Mouse (Mus musculus) hindbrain, embryonic 10.5 days (tissue): Measurements from ENCODE around the gene Eif2d. TPM values are rescaled to one million over a fixed set of nuclear protein-coding genes. Genes with fewer than 3 reads are reported as not detected.

Experiments used
- DNase-seq: peaks from one replicate; pipeline ENCODE4 v3.0.0-alpha.2; 2017; ENCODE audit warnings: low spot score
- H3K27ac ChIP-seq: fragments of 300-500 bp; sonication (generic); 2 replicates; pipeline ENCODE4 v1.5.1; 2016; ENCODE audit warnings: mild to moderate bottlenecking, moderate library complexity
- H3K27me3 ChIP-seq: fragments of 300-500 bp; sonication (generic); 2 replicates; pipeline ENCODE4 v1.6.1; 2016; ENCODE audit warnings: mild to moderate bottlenecking; ENCODE audit not compliant: poor library complexity, insufficient read depth, severe bottlenecking
- H3K36me3 ChIP-seq: fragments of 300-500 bp; sonication (generic); 2 replicates; pipeline ENCODE4 v1.6.1; 2016; ENCODE audit warnings: mild to moderate bottlenecking, moderate library complexity
- H3K4me1 ChIP-seq: fragments of 300-500 bp; sonication (generic); replicated peaks from 2 replicates; pipeline ENCODE4 v1.6.1; 2016; ENCODE audit warnings: mild to moderate bottlenecking
- H3K4me3 ChIP-seq: fragments of 300-500 bp; sonication (generic); 2 replicates; pipeline ENCODE4 v1.5.1; 2016; ENCODE audit warnings: mild to moderate bottlenecking, moderate library complexity
- H3K9me3 ChIP-seq: fragments of 300-500 bp; sonication (generic); 2 replicates; pipeline ENCODE4 v1.6.1; 2016; ENCODE audit warnings: mild to moderate bottlenecking, moderate library complexity
- WGBS: fragments of 180-500 bp; shearing (Covaris S2); methylation state at CpG from one replicate; pipeline ENCODE4 v1.1.7; 2016; 5-methylcytosine and 5-hydroxymethylcytosine counted together
- polyA plus RNA-seq: library from polyadenylated mRNA; unstranded; fragments of >200 nt; fragmentation: Nextera tagmentation; extraction: Ambion mirVana; gene quantifications from 2 replicates; pipeline ENCODE4 v1.2.1, GENCODE M21; 2016

The Eif2d gene
- polyA plus RNA-seq, 1 experiment from 2014 or later: 53.9 TPM

- Histone ChIP-seq H3K9me3 (no peaks in the 10 kb centered on the region), H3K27ac (no peak overlapping the region), H3K36me3 (peaks cover 73% of the 10 kb centered on the region), H3K27me3 (no peaks in the 10 kb centered on the region), H3K4me1 (0 out of 2 replicates have a peak, but pooled peaks cover 3% of the 10 kb centered on the region), H3K4me3 (no peak overlapping the region)
- DNase-seq: no peak
- 91% methylated on average over 5 of the region's 5 CpGs for WGBS
These were observed 25.1 kb downstream of the Eif2d start for GRCm38 (mm10) chr1:131178083-131178482.

GRCm38 (mm10) chr1:131180386-131180785 lies 27.4 kb downstream of the Eif2d start:
- no peak for DNase-seq

GRCm38 (mm10) chr1:131181642-131182527 lies 28.9 kb downstream of the Eif2d start:
- peaks cover 35% of the 10 kb centered on the region for H3K36me3 ChIP-seq
- H3K27ac ChIP-seq: no peak overlapping the region
- 0 out of 2 replicates have a peak, but pooled peaks cover 3% of the 10 kb centered on the region for H3K4me1 ChIP-seq
- H3K27me3 ChIP-seq: no peaks in the 10 kb centered on the region
- WGBS: 70% methylated on average over 9 of the region's 9 CpGs
- DNase-seq: peak; percentile 70
- no peak overlapping the region for H3K4me3 ChIP-seq
- no peaks in the 10 kb centered on the region for H3K9me3 ChIP-seq

More at GRCm38 (mm10) chr1:131180386-131180785, 27.4 kb downstream of the Eif2d start:
- Histone ChIP-seq H3K9me3 (no peaks in the 10 kb centered on the region), H3K36me3 (peaks cover 50% of the 10 kb centered on the region), H3K27ac (no peak overlapping the region), H3K27me3 (no peaks in the 10 kb centered on the region), H3K4me3 (no peak overlapping the region), H3K4me1 (0 out of 2 replicates have a peak, but pooled peaks cover 3% of the 10 kb centered on the region)
- WGBS: 94% methylated on average over 7 of the region's 7 CpGs

GRCm38 (mm10) chr1:131183201-131183600 lies 30.2 kb downstream of the Eif2d start:
- 86% methylated on average over 7 of the region's 7 CpGs for WGBS
- Histone ChIP-seq H3K27me3 (no peaks in the 10 kb centered on the region), H3K9me3 (no peaks in the 10 kb centered on the region), H3K27ac (no peak overlapping the region), H3K4me3 (no peak overlapping the region), H3K4me1 (no peaks in the 10 kb centered on the region), H3K36me3 (peaks cover 22% of the 10 kb centered on the region)
- DNase-seq: no peak

GRCm38 (mm10) chr1:131184253-131184955 lies 31.4 kb downstream of the Eif2d start:
- Histone ChIP-seq H3K36me3 (peaks cover 13% of the 10 kb centered on the region), H3K9me3 (no peaks in the 10 kb centered on the region), H3K27me3 (no peaks in the 10 kb centered on the region), H3K4me3 (no peak overlapping the region), H3K27ac (no peak overlapping the region), H3K4me1 (no peaks in the 10 kb centered on the region)
- DNase-seq: no peak
- 89% methylated on average over 9 of the region's 9 CpGs for WGBS

GRCm38 (mm10) chr1:131184956-131185660 lies 32.1 kb downstream of the Eif2d start:
- 85% methylated on average over 8 of the region's 8 CpGs for WGBS
- no peak for DNase-seq

GRCm38 (mm10) chr1:131185821-131186506 lies 33.0 kb downstream of the Eif2d start:
- 89% methylated on average over 13 of the region's 13 CpGs for WGBS
- H3K9me3 ChIP-seq: no peaks in the 10 kb centered on the region
- H3K36me3 ChIP-seq: no peaks in the 10 kb centered on the region
- H3K4me1 ChIP-seq: no peaks in the 10 kb centered on the region
- H3K4me3 ChIP-seq: no peak overlapping the region
- no peak for DNase-seq
- no peak overlapping the region for H3K27ac ChIP-seq
- no peaks in the 10 kb centered on the region for H3K27me3 ChIP-seq

More at GRCm38 (mm10) chr1:131184956-131185660, 32.1 kb downstream of the Eif2d start:
- Histone ChIP-seq H3K36me3 (peaks cover 6% of the 10 kb centered on the region; the same call in 1 of the 2 replicates), H3K27me3 (no peaks in the 10 kb centered on the region), H3K27ac (no peak overlapping the region), H3K9me3 (no peaks in the 10 kb centered on the region), H3K4me3 (no peak overlapping the region), H3K4me1 (no peaks in the 10 kb centered on the region)

- no peaks in the 10 kb centered on the region for H3K4me1 ChIP-seq
These were observed 34.0 kb downstream of the Eif2d start for GRCm38 (mm10) chr1:131186995-131187394.

GRCm38 (mm10) chr1:131187856-131188255 lies 34.9 kb downstream of the Eif2d start:
- Histone ChIP-seq H3K27me3 (no peaks in the 10 kb centered on the region), H3K4me3 (no peak overlapping the region), H3K27ac (no peak overlapping the region), H3K9me3 (no peaks in the 10 kb centered on the region), H3K4me1 (no peaks in the 10 kb centered on the region), H3K36me3 (no peaks in the 10 kb centered on the region)
- 88% methylated on average over 5 of the region's 5 CpGs for WGBS
- DNase-seq: no peak

More at GRCm38 (mm10) chr1:131186995-131187394, 34.0 kb downstream of the Eif2d start:
- WGBS: 83% methylated on average over 6 of the region's 6 CpGs
- H3K4me3 ChIP-seq: no peak overlapping the region
- H3K36me3 ChIP-seq: no peaks in the 10 kb centered on the region
- no peak overlapping the region for H3K27ac ChIP-seq
- no peak for DNase-seq
- H3K27me3 ChIP-seq: no peaks in the 10 kb centered on the region
- no peaks in the 10 kb centered on the region for H3K9me3 ChIP-seq

- H3K9me3 ChIP-seq: no peaks in the 10 kb centered on the region
- H3K36me3 ChIP-seq: no peaks in the 10 kb centered on the region
- H3K27me3 ChIP-seq: no peaks in the 10 kb centered on the region
- H3K4me3 ChIP-seq: no peak overlapping the region
- 90% methylated on average over 5 of the region's 5 CpGs for WGBS
- H3K27ac ChIP-seq: no peak overlapping the region
- no peaks in the 10 kb centered on the region for H3K4me1 ChIP-seq
- DNase-seq: no peak
These were observed 35.7 kb downstream of the Eif2d start for GRCm38 (mm10) chr1:131188655-131189054.

- Histone ChIP-seq H3K9me3 (no peaks in the 10 kb centered on the region), H3K27ac (no peak overlapping the region), H3K4me1 (peaks cover 13% of the 10 kb centered on the region), H3K4me3 (no peak overlapping the region), H3K27me3 (no peaks in the 10 kb centered on the region), H3K36me3 (no peaks in the 10 kb centered on the region)
- no peak for DNase-seq
- 59% methylated on average over 3 of the region's 3 CpGs for WGBS
These were observed 40.8 kb downstream of the Eif2d start for GRCm38 (mm10) chr1:131193746-131194145.

GRCm38 (mm10) chr1:131195653-131196052 lies 42.7 kb downstream of the Eif2d start:
- 87% methylated on average over 7 of the region's 7 CpGs for WGBS

More at GRCm38 (mm10) chr1:131195653-131196052, 42.7 kb downstream of the Eif2d start:
- Histone ChIP-seq H3K9me3 (no peaks in the 10 kb centered on the region), H3K27ac (no peak overlapping the region), H3K4me1 (peaks cover 20% of the 10 kb centered on the region), H3K36me3 (no peaks in the 10 kb centered on the region), H3K27me3 (no peaks in the 10 kb centered on the region), H3K4me3 (no peak overlapping the region)
- DNase-seq: no peak
